Mouse (Mus musculus) kidney, adult 2 months (tissue): Measurements from ENCODE around the gene 1600014C23Rik.

ENCODE experiments used
- CTCF ChIP-seq: fragments of 200-500 bp; conservative IDR thresholded peaks from 2 replicates; pipeline ENCODE4 v1.5.1; 2011; ENCODE audit warnings: low read depth, mild to moderate bottlenecking, control low read depth, low read length, moderate library complexity, mixed read lengths; ENCODE audit not compliant: insufficient read depth, insufficient read length
- POLR2A ChIP-seq: fragments of 200-500 bp; IDR thresholded peaks from one replicate; pipeline ENCODE4 v1.6.1; 2011; ENCODE audit warnings: low read depth, low read length, control low read depth

DNA sequence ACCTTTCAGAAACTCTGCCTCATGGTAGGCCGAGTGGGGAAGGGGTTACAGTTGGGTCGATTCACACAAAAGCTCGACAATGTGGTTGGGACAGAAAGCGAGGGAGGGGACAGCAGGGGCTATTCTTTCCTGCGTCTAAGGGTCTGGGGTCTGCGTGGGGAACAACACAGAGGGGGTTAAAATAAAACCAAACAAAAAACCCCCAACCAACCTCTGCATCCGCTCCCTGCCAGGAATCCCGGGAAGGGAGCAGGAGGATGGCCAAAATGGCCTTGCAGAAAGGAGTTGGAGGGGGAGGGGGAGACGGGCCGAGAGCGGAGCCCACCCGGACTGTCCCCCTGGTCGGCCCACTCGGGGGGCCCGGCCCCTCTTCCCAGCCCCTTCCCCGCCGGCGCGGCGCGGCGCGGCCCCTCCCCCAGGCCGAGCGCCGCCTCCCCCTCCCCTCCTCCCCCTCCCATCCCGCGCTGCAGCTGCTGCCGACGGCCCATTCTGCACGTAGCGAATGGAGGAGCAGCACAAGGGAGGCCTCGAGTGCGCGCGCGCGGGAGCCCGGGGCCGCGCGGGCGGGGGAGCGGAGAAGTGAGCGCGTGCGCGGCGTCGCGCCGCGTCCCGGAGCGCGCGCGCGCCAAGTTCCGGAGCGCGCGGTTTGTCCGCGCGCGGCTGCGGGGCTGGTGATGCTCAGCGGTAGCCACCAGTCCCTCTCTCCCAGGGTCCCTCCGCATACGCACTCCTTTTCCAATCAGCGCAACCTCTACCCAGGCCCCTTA is 2.9 kb upstream of the 1600014C23Rik start:
- TF ChIP-seq CTCF: no peak
- TF ChIP-seq POLR2A: no peak
